Mouse (Mus musculus) limb, embryonic 14.5 days (tissue): Measurements from ENCODE around the gene Wif1. TPM values are rescaled to one million over a fixed set of nuclear protein-coding genes. Genes with fewer than 3 reads are reported as not detected.

Experiments
- ATAC-seq: fragments of 200-750 bp; cut with Nextera tagmentation; 2 replicates; pipeline ENCODE4 v1.8.0; 2017; ENCODE audit warnings: low read depth, moderate number of reproducible peaks, moderate TSS enrichment; ENCODE audit not compliant: low FRiP score
- DNase-seq: peaks from one replicate; pipeline ENCODE4 v3.0.0-alpha.2; 2015; ENCODE audit warnings: low spot score
- H3K27ac ChIP-seq: fragments of 300-500 bp; sonication (generic); replicated peaks from 2 replicates; pipeline ENCODE4 v1.5.1; 2014; ENCODE audit warnings: low read depth, mild to moderate bottlenecking, low read length, moderate library complexity, mixed read lengths
- H3K27me3 ChIP-seq: fragments of 300-500 bp; sonication (generic); 2 replicates; pipeline ENCODE4 v1.6.1; 2014; ENCODE audit warnings: low read length, mixed read lengths; ENCODE audit not compliant: control insufficient read depth, insufficient read depth
- H3K36me3 ChIP-seq: fragments of 300-500 bp; sonication (generic); 2 replicates; pipeline ENCODE4 v1.6.1; 2014; ENCODE audit warnings: mild to moderate bottlenecking, low read length, moderate library complexity, mixed read lengths; ENCODE audit not compliant: control insufficient read depth, insufficient read depth
- H3K4me1 ChIP-seq: fragments of 300-500 bp; sonication (generic); 2 replicates; pipeline ENCODE4 v1.6.1; 2014; ENCODE audit warnings: antibody characterized with exemption, low read length, mixed read lengths; ENCODE audit not compliant: control insufficient read depth, insufficient read depth
- H3K4me2 ChIP-seq: fragments of 300-500 bp; sonication (generic); replicated peaks from 2 replicates; pipeline ENCODE4 v1.6.1; 2014; ENCODE audit warnings: low read depth, mild to moderate bottlenecking, low read length, moderate library complexity; ENCODE audit not compliant: severe bottlenecking
- H3K4me3 ChIP-seq: fragments of 300-500 bp; sonication (generic); replicated peaks from 2 replicates; pipeline ENCODE4 v1.5.1; 2014; ENCODE audit warnings: low read length
- H3K9ac ChIP-seq: fragments of 300-500 bp; sonication (generic); 2 replicates; pipeline ENCODE4 v1.6.1; 2014; ENCODE audit warnings: mild to moderate bottlenecking, low read depth, low read length, moderate library complexity; ENCODE audit not compliant: severe bottlenecking
- H3K9me3 ChIP-seq: fragments of 300-500 bp; sonication (generic); 2 replicates; pipeline ENCODE4 v1.6.1; 2016; ENCODE audit warnings: low read length; ENCODE audit not compliant: control insufficient read depth
- POLR2A ChIP-seq: fragments of 200-500 bp; IDR thresholded peaks from 2 replicates; pipeline ENCODE4 v1.8.0; 2012; ENCODE audit warnings: inconsistent platforms, mild to moderate bottlenecking, moderate library complexity, borderline replicate concordance; ENCODE audit not compliant: insufficient read depth, insufficient read length; ENCODE audit errors: extremely low read depth
- WGBS: fragments of 180-500 bp; shearing (Covaris S2); extraction: QIAGEN DNeasy Blood & Tissue Kit; methylation state at CpG from one replicate; pipeline ENCODE4 v1.1.7; 2014; 5-methylcytosine and 5-hydroxymethylcytosine counted together
- polyA plus RNA-seq, 2 experiments: library from polyadenylated mRNA; depleted of rRNA in 1 of 2; stranded (reverse) in 1 of 2; unstranded in 1 of 2; fragments of >200 nt; fragmentation: Nextera tagmentation in 1 of 2; extraction: Ambion mirVana in 1 of 2; gene quantifications; 2 replicates each; pipeline versions ENCODE4 v1.2.1 to v1.2.3; 2012 to 2014

Gene Wif1
- 54.3 and 63.7 TPM in 2 replicates for polyA plus RNA-seq (2012; rRNA removed)
- polyA plus RNA-seq (2014; fragmentation: Nextera tagmentation; extraction: Ambion mirVana), result 75.1 and 81.1 TPM in 2 replicates

DNA sequence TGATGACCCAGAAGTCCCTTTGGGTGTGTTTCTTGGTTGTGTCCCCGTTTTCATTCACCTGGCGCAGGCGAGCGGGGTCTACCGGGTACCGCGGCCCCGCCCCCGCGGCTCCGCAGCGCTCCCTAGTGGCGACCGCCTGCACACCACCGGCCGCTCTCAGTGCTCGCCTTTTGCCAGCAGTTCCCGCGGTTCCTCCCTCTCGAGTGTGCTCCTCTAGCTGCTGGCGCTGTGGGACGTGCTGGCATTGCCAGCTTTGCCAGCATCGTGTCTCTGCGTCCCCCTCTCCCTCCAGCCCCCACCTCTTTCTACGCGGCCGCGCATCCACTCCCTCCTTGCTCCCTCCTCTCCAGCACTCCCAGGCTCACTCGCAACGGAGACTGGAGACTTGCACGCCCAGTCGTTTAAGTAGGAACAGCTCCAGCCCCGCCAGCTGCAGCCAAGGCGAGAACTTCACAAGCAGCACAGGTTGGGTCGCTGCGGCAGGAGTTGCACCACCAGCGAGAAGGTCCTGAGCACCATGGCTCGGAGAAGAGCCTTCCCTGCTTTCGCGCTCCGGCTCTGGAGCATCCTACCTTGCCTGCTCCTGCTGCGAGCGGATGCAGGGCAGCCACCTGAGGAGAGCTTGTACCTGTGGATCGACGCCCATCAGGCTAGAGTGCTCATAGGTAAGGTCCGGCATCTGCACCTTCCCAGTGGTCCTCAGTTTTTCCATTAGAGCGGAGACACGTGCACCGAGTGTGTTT lies at the start of gene Wif1:
TSS of gene Wif1 (plus strand) at position 135 of the 743 bp plus-strand sequence.
- peak within 1 kb of the TSS; percentile 53 for H3K4me3 ChIP-seq
- peak within 1 kb of the TSS; percentile 61 for H3K27ac ChIP-seq
- peak; percentile 21; the same call in 1 of the 2 replicates for TF ChIP-seq POLR2A
- WGBS, result under 1% methylated on average over 49 of the region's 49 CpGs
- H3K9ac ChIP-seq, result peak within 1 kb of the TSS; percentile 50
- H3K9me3 ChIP-seq, result no peaks in the 10 kb centered on the region
- DNase-seq (peak; percentile 61), ATAC-seq (peak; percentile 88)
- no peaks in the 10 kb centered on the region for H3K27me3 ChIP-seq
- no peaks in the 10 kb centered on the region for H3K36me3 ChIP-seq
- peak within 1 kb of the TSS; percentile 91 for H3K4me2 ChIP-seq
- peaks cover 14% of the 10 kb centered on the region; the same call in 1 of the 2 replicates for H3K4me1 ChIP-seq

DNA sequence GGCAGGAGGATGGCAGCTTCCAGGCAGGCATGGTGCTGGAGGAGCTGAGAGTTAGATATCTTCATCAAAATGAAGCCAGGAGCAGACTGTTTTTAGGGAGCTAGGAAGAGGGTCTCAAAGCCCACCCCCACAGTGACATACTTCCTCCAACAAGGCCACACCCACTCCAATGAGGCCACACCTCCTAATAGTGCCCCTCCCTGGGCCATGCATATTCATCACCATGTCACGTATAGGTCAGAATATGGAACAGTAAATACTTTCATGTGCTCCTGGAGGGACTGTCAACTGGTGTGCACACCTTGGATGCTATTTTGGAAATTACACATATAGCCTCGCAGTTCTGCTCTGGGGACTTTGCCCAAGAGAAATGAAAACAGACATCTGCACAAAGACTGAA lies 31.6 kb upstream of the Wif1 start:
- no peak overlapping the region for H3K27ac ChIP-seq
- H3K9ac ChIP-seq, result no peak overlapping the region
- TF ChIP-seq POLR2A, result no peak
- 76% methylated on average over 2 of the region's 2 CpGs for WGBS
- H3K36me3 ChIP-seq, result no peaks in the 10 kb centered on the region
- H3K4me2 ChIP-seq, result no peak overlapping the region
- peak; percentile 11 for DNase-seq
- H3K27me3 ChIP-seq, result no peaks in the 10 kb centered on the region
- H3K9me3 ChIP-seq, result no peaks in the 10 kb centered on the region
- no peaks in the 10 kb centered on the region for H3K4me1 ChIP-seq
- 0 out of 2 replicates have a peak, but pooled peaks have one; percentile 34 for ATAC-seq
- no peak overlapping the region for H3K4me3 ChIP-seq

DNA sequence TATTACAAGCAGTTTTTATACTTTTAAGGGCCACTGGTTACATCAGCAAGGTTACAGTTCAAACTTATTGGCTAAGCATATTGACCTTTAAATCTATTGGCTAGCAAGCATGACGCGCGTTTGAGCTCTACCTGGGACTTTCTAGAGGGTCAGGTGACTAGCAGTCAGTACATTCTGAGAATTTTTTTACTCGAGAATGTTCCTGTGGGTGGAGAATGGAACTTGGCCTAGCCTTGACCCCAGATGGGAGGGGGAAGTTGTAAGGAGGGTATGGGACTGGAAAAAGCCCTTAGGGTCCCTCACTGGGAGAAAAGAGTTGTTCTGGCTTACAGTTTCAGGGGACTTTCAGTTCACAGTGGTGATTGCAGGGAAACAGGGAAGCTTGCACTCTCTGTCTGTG lies 22.3 kb upstream of the Wif1 start:
- no peaks in the 10 kb centered on the region for H3K4me1 ChIP-seq
- DNase-seq (no peak), ATAC-seq (no peak)
- TF ChIP-seq POLR2A, result no peak
- no peaks in the 10 kb centered on the region for H3K36me3 ChIP-seq
- 83% methylated on average over 4 of the region's 4 CpGs for WGBS
- no peak overlapping the region for H3K9ac ChIP-seq
- no peak overlapping the region for H3K4me3 ChIP-seq
- H3K27ac ChIP-seq, result no peak overlapping the region
- H3K4me2 ChIP-seq, result no peak overlapping the region
- no peaks in the 10 kb centered on the region for H3K27me3 ChIP-seq
- H3K9me3 ChIP-seq, result 0 out of 2 replicates have a peak, but pooled peaks cover 4% of the 10 kb centered on the region

DNA sequence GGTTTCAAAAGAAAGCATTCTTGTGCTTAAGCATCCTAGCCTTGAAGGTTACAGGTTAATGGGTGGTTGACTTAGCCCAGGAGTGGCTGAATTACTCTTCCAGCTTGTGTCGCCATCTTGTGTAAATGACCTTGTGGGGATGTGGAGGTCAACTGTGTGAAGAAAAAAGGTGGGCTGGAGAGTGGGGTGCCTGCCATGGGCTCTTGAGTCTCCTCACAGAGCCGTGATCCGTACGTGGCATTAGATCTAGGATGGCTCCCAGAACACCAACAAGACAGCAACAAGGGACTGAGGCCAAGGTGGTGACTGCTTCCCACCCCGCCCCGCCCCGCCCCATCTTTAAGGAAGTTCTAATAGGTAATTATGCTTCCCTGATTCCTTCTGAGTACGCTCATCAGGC lies 17.5 kb upstream of the Wif1 start:
- Histone ChIP-seq H3K27ac (no peak overlapping the region), H3K36me3 (no peaks in the 10 kb centered on the region), H3K27me3 (no peaks in the 10 kb centered on the region), H3K9ac (no peak overlapping the region), H3K4me2 (no peak overlapping the region), H3K4me1 (no peaks in the 10 kb centered on the region), H3K4me3 (no peak overlapping the region), H3K9me3 (0 out of 2 replicates have a peak, but pooled peaks cover 4% of the 10 kb centered on the region)
- ATAC-seq, result no peak
- no peak for DNase-seq
- WGBS, result 55% methylated on average over 8 of the region's 8 CpGs
- no peak for TF ChIP-seq POLR2A

DNA sequence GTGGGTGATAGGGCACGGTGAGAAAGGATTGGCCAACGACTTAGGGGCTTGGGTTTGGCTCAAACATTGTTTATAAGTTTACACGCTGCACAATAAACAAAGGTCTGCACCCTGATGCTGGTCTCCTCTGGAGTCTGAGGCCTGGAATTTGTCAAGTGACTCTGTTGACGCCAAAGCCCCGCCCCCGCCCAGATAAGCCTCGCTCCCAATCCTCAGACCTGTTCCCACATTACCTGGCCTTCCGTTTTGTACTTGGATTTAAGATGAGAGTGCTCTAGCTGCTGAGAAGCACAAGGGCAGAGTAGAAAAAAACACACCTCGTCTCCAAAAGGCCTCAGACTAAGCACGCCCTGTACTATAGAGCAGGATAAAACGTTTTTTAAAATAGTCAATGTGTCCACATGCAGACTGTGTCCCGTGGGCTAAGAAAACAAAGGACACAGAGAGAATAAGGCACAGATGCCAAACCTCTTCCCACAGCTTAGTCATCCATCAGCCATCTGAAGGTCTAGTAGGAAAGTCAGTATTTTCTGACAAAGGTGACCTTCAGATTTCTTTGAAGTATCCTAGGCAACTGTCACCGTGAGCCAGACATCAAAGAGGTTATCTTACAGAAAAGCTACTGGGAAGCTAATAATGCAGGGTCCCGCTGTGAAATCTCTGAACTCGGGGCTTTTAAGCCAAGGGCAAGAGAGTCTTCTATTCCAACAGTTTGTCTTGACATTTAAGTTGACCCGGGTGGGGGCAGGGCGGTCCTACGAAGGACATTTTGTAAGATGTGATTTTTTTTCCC lies 16.9 kb upstream of the Wif1 start:
- 0 out of 2 replicates have a peak, but pooled peaks cover 4% of the 10 kb centered on the region for H3K9me3 ChIP-seq
- H3K4me2 ChIP-seq, result no peak overlapping the region
- 18% methylated on average over 18 of the region's 18 CpGs for WGBS
- H3K4me1 ChIP-seq, result no peaks in the 10 kb centered on the region
- no peak overlapping the region for H3K9ac ChIP-seq
- H3K27ac ChIP-seq, result no peak overlapping the region
- no peaks in the 10 kb centered on the region for H3K27me3 ChIP-seq
- H3K4me3 ChIP-seq, result no peak overlapping the region
- TF ChIP-seq POLR2A, result no peak
- H3K36me3 ChIP-seq, result no peaks in the 10 kb centered on the region
- no peak for DNase-seq
- no peak for ATAC-seq
